Mouse (Mus musculus) hindbrain, embryonic 10.5 days (tissue): ENCODE measurements at regions not wholly inside any gene's neighbourhood (a gene's known extent, or its start where the extent isn't known, plus 50 kb on each side); places are given as distances from the start of the nearest gene placed in this dataset.
A peak's percentile ranks its signal among the peaks of the same experiment; 100 is the strongest.

Experiments
- DNase-seq: peaks from one replicate; pipeline ENCODE4 v3.0.0-alpha.2; 2017; ENCODE audit warnings: low spot score
- H3K27ac ChIP-seq: fragments of 300-500 bp; sonication (generic); 2 replicates; pipeline ENCODE4 v1.5.1; 2016; ENCODE audit warnings: mild to moderate bottlenecking, moderate library complexity
- H3K27me3 ChIP-seq: fragments of 300-500 bp; sonication (generic); 2 replicates; pipeline ENCODE4 v1.6.1; 2016; ENCODE audit warnings: mild to moderate bottlenecking; ENCODE audit not compliant: poor library complexity, insufficient read depth, severe bottlenecking
- H3K36me3 ChIP-seq: fragments of 300-500 bp; sonication (generic); 2 replicates; pipeline ENCODE4 v1.6.1; 2016; ENCODE audit warnings: mild to moderate bottlenecking, moderate library complexity
- H3K4me1 ChIP-seq: fragments of 300-500 bp; sonication (generic); replicated peaks from 2 replicates; pipeline ENCODE4 v1.6.1; 2016; ENCODE audit warnings: mild to moderate bottlenecking
- H3K4me3 ChIP-seq: fragments of 300-500 bp; sonication (generic); 2 replicates; pipeline ENCODE4 v1.5.1; 2016; ENCODE audit warnings: mild to moderate bottlenecking, moderate library complexity
- H3K9me3 ChIP-seq: fragments of 300-500 bp; sonication (generic); 2 replicates; pipeline ENCODE4 v1.6.1; 2016; ENCODE audit warnings: mild to moderate bottlenecking, moderate library complexity
- WGBS: fragments of 180-500 bp; shearing (Covaris S2); methylation state at CpG from one replicate; pipeline ENCODE4 v1.1.7; 2016; 5-methylcytosine and 5-hydroxymethylcytosine counted together

DNA sequence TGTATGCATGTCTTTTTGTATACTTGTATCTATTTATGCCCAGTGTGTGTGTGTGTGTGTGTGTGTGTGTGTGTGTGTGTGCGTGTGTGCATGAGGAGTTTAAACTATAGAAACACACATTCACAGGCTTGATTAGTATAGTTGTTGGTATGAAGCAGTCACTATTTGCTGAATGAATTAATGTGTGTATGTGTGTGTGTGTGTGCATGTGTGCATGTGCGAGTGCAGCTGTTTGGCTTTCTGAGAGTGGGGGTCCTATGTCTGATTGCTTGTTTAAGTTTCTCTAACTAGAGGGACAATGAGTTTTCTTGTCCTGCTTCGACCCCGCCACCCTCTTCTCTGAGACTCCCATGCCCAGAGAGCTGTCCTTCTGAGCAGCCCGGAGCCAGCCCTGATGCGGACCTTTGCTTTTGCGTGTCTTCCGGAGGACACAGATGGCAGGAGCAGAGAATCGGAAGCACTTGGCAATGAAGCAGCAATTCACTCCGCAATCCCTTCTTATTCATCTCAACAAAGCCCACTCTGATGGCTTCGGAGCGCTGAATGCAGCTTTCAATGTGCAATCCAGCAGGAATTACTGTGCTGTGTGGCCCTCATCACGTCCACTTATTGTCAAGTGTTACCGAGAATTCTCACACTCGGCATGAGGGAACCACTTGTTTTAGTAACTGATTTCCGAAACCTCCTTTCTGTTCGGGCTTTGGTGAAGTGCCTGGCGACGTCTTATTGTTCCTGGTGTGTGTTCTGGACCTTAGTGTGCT, 286.4 kb downstream of the Dhx35 start:
- WGBS: 82% methylated on average over 19 of the region's 19 CpGs
- DNase-seq: no peak
- peak overlapping the region; percentile 23; the same call in 1 of the 2 replicates for H3K27ac ChIP-seq

DNA sequence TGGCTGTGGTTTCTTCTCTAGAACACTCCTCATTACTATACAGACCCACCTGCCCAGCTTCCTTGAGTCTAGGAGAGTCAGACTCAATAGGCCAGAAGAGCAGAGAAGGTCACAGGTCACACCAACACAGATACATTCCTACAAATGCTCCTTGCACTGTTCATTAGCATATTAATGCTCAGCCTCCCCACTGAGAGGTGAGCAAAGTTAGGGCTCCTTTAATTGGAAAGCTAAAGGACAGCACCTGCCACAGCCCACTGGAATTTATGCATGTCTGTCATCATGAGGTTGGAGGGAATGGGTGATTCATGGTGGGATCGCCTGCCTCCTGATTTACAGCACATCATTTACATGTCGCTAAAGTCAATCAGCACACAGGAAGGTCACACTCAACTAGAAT, 292.2 kb downstream of the Dhx35 start:
- Histone ChIP-seq H3K36me3 (no peaks in the 10 kb centered on the region), H3K27ac (no peak overlapping the region), H3K27me3 (no peaks in the 10 kb centered on the region), H3K4me3 (no peak overlapping the region), H3K4me1 (no peaks in the 10 kb centered on the region), H3K9me3 (no peaks in the 10 kb centered on the region)
- no peak for DNase-seq
- 67% methylated on average over 2 of the region's 2 CpGs for WGBS

More for the DNA sequence above, 286.4 kb downstream of the Dhx35 start:
- Histone ChIP-seq H3K27me3 (no peaks in the 10 kb centered on the region), H3K9me3 (no peaks in the 10 kb centered on the region), H3K36me3 (no peaks in the 10 kb centered on the region), H3K4me1 (no peaks in the 10 kb centered on the region), H3K4me3 (no peak overlapping the region)

DNA sequence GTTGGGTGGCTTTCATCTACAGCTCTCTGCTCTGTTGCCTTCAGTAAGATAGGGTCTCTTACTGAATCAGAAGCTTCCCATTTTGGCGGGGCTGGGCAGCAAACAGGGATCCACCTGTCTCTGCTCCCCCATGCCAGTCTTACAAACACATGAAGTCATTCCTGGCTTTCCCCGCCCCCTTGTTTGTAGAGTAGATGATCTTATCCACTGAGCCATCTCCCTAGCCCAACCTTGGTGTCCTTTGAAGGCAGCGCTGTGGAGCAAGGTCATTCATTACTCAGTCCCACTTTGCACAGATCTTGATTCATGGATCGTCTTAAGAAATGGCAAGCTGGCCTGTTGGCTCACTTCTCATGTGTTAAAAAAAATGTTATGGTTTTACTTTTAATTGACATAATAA, 293.6 kb downstream of the Dhx35 start:
- H3K4me1 ChIP-seq: no peaks in the 10 kb centered on the region
- no peaks in the 10 kb centered on the region for H3K27me3 ChIP-seq
- DNase-seq: no peak
- H3K4me3 ChIP-seq: no peak overlapping the region
- 89% methylated on average over 4 of the region's 4 CpGs for WGBS
- H3K36me3 ChIP-seq: no peaks in the 10 kb centered on the region
- H3K9me3 ChIP-seq: no peaks in the 10 kb centered on the region
- H3K27ac ChIP-seq: no peak overlapping the region

DNA sequence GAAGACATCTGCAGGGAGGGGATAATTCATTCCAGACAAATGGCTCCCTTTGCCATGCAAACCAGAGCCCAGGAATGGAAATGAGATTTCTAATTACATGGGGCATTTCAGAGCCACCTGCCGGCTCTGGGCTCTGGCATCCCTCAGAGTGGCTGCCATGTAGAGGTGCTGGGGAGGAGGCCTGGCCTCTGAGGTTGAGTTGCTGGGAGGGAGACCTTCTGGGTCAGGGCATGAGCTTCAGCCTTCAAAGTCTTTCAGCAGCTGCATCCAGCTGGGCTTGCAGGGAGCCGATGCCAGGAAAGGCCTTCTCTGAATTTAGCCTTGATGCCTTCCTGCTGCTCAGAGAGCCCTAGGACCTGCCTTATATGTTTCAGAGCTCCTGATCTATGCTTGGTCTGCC, 302.1 kb downstream of the Dhx35 start:
- no peaks in the 10 kb centered on the region for H3K27me3 ChIP-seq
- peaks cover 6% of the 10 kb centered on the region; the same call in 1 of the 2 replicates for H3K4me1 ChIP-seq
- 51% methylated on average over 2 of the region's 2 CpGs for WGBS
- H3K27ac ChIP-seq: no peak overlapping the region
- DNase-seq: no peak
- no peaks in the 10 kb centered on the region for H3K9me3 ChIP-seq
- H3K4me3 ChIP-seq: no peak overlapping the region
- H3K36me3 ChIP-seq: no peaks in the 10 kb centered on the region

DNA sequence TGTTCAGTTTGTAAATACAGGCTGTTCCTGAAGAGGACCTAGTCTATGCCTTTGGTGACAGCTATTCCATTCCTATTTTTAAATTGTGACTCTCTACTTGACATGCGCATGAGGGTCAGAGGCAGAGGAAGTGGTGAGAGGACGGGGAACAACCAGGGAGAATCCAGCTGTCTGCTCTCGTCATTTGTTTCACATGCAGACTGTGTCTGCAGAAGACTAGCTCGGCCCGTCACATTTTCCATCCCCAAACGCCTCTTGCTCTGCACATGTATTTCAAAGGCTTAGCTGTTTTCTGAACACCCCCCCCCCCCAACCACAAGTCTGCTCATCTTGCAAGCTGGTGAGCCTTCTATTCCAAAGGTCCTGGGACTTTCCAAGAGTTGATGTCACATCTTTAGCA, 339.4 kb downstream of the Dhx35 start:
- no peaks in the 10 kb centered on the region for H3K4me1 ChIP-seq
- WGBS: 84% methylated on average over 6 of the region's 6 CpGs
- no peak overlapping the region for H3K4me3 ChIP-seq
- no peak for DNase-seq
- H3K27ac ChIP-seq: no peak overlapping the region
- H3K9me3 ChIP-seq: peaks cover 5% of the 10 kb centered on the region; the same call in 1 of the 2 replicates
- no peaks in the 10 kb centered on the region for H3K36me3 ChIP-seq
- no peaks in the 10 kb centered on the region for H3K27me3 ChIP-seq

DNA sequence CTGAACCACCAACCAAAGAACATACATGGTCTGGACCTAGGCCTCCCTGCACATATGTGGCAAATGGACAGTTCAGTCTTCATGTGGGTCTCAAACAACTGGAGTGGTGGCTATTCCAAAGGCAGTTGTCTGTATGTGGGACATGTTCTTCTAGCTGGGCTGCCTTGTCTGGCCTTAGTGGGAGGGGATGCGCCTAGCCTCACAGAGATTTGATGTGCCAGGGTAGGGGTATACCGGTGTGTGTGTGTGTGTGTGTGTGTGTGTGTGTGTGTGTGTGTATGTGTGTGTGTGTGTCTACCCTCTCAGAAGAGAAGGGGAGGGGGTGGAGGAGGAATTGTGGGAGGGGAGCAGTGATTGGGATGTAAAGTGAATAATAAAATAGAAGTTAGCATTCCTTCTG, 344.0 kb downstream of the Dhx35 start:
- Histone ChIP-seq H3K27ac (no peak overlapping the region), H3K9me3 (no peaks in the 10 kb centered on the region), H3K27me3 (no peaks in the 10 kb centered on the region), H3K4me1 (no peaks in the 10 kb centered on the region), H3K36me3 (no peaks in the 10 kb centered on the region), H3K4me3 (no peak overlapping the region)
- no peak for DNase-seq
- WGBS: 100% methylated on average over 2 of the region's 2 CpGs

DNA sequence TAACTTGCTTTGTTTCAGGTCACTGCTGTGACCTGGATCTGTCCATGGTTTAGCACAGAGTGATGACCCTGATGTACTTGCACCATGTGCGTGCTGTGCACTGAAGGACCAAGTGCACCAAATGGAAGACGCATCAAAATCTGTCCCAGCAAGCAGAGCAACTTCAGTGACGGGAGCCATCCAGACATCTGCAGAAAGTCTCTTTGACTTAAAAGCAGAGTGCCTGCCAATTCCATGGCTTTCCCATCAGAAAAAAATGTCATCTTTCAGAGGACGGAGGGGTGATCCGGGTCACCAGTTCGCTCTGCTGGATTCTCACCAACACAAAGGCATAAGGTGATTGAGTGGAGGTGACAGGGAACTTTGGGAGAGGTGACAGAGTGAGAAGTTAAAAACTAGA, 351.4 kb downstream of the Dhx35 start:
- H3K27ac ChIP-seq: no peak overlapping the region
- no peak for DNase-seq
- WGBS: 86% methylated on average over 6 of the region's 6 CpGs
- H3K36me3 ChIP-seq: no peaks in the 10 kb centered on the region
- no peaks in the 10 kb centered on the region for H3K4me1 ChIP-seq
- H3K9me3 ChIP-seq: no peaks in the 10 kb centered on the region
- H3K27me3 ChIP-seq: no peaks in the 10 kb centered on the region
- H3K4me3 ChIP-seq: no peak overlapping the region

DNA sequence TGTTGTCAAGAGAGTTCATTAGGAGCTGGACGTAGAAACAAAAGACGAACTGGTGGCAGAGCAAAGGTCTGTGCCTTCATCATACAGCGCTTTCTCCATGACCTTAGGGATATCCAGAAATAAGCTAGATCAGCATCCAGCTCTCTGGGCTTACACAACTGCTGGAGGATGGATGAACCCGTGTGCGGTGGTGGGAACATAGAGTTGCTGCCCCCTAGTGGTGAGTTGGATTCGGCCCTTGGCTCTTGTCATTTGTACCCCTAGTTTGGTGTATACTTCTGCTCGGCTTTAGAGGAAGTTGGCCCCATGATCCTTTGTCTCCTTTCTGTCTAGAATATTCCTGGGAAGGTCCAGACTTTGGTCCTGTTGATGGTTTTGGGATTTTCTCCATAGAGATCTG, 369.4 kb downstream of the Dhx35 start:
- Histone ChIP-seq H3K9me3 (no peaks in the 10 kb centered on the region), H3K4me3 (no peak overlapping the region), H3K4me1 (no peaks in the 10 kb centered on the region), H3K27me3 (no peaks in the 10 kb centered on the region), H3K27ac (no peak overlapping the region), H3K36me3 (no peaks in the 10 kb centered on the region)
- WGBS: 40% methylated on average over 7 of the region's 7 CpGs
- peak; percentile 48 for DNase-seq

DNA sequence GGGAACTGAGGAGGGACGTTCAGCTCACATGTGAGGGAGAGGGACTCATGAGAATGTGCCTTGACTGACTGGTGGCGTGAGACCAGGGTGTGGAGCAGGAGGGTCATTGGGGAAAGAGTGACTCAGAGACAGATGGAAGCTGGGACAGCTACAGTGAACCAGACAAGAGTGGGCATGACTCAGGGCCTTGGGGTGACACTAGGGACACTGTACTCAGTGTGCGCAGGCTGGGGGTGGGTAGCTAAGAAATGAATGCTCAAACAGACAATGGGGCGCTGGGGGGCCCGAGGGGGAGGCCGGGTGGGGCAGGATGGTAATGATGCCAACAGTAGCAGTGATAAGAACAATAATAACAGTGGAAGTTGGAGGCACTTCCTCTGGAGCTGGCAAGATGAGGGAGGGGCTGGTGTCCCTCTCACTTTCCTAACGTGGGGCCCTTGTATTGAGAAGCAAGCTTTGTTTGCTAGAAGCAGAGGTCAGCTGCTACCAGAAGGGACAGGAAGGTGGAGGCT, 374.0 kb downstream of the Dhx35 start:
- no peaks in the 10 kb centered on the region for H3K4me1 ChIP-seq
- no peaks in the 10 kb centered on the region for H3K27me3 ChIP-seq
- H3K4me3 ChIP-seq: no peak overlapping the region
- H3K36me3 ChIP-seq: no peaks in the 10 kb centered on the region
- DNase-seq: no peak
- H3K27ac ChIP-seq: no peak overlapping the region
- H3K9me3 ChIP-seq: no peaks in the 10 kb centered on the region
- 63% methylated on average over 7 of the region's 7 CpGs for WGBS

DNA sequence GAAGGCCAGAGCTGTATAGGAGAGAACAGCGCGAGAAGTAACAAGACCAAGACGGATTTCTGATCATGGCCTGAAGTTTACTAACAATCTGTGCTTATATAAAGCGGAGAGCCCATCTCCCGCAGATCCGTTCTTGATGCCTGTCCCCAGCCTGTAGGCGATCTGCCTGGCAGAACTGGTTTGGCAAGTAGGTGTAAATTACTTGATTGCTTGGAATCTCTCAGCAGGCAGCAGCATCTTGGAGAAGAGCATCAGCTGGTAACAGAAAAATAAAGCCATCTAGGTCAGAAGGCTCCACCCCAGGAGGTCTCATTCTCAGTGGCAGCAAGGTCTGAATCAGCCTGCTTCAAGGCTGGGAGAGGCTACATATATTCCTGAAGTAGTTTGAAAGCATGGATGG, 401.5 kb downstream of the Dhx35 start:
- Histone ChIP-seq H3K4me1 (peaks cover 5% of the 10 kb centered on the region; the same call in 1 of the 2 replicates), H3K27me3 (no peaks in the 10 kb centered on the region), H3K36me3 (no peaks in the 10 kb centered on the region), H3K9me3 (no peaks in the 10 kb centered on the region), H3K4me3 (no peak overlapping the region), H3K27ac (no peak overlapping the region)
- 42% methylated on average over 7 of the region's 7 CpGs for WGBS
- DNase-seq: peak; percentile 8

DNA sequence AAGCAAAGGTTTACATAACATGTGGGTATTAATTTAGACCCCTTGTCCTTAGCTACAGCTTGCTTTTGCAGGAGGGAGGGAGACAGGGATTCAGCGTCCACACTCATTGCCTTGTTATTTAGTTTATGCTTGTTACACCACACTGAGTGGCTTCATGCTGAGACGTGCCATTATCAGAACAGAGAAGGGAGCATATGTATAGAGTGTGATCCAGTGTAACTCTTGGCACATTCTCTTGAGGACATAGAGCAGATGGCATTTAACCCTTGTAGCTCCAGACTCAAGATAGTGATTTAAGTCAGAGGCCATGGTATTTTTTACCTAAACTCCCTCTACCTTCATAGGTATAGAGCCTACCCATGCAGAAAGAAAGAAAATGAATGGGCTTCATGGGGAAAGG, 437.7 kb downstream of the Dhx35 start:
- H3K4me1 ChIP-seq: peaks cover 8% of the 10 kb centered on the region
- no peak for DNase-seq
- no peaks in the 10 kb centered on the region for H3K36me3 ChIP-seq
- 36% methylated on average over 2 of the region's 2 CpGs for WGBS
- no peak overlapping the region for H3K4me3 ChIP-seq
- H3K27ac ChIP-seq: no peak overlapping the region
- H3K9me3 ChIP-seq: no peaks in the 10 kb centered on the region
- no peaks in the 10 kb centered on the region for H3K27me3 ChIP-seq

DNA sequence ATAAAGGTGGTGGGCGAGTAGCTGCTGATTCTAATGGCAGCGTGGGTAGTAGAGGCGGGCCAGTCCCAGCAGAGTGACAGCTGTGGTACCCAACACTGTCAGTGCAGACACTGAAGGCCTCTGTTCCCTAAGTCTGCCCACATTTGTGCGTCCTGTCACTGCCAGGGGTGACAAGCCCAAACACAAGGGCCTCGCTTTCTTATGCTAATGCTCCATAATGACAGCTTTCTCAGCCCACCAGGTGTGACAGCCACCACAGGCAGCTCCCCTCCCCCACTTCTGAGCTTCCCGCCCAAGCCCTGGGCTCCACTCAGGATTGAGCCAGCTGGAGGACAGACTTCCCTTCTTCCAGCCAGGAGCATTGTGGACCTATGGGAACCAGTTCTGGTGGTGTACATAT, 440.4 kb downstream of the Dhx35 start:
- WGBS: 20% methylated on average over 6 of the region's 6 CpGs
- Histone ChIP-seq H3K4me1 (peaks cover 10% of the 10 kb centered on the region), H3K9me3 (no peaks in the 10 kb centered on the region), H3K36me3 (no peaks in the 10 kb centered on the region), H3K4me3 (no peak overlapping the region), H3K27me3 (no peaks in the 10 kb centered on the region), H3K27ac (no peak overlapping the region)
- no peak for DNase-seq

DNA sequence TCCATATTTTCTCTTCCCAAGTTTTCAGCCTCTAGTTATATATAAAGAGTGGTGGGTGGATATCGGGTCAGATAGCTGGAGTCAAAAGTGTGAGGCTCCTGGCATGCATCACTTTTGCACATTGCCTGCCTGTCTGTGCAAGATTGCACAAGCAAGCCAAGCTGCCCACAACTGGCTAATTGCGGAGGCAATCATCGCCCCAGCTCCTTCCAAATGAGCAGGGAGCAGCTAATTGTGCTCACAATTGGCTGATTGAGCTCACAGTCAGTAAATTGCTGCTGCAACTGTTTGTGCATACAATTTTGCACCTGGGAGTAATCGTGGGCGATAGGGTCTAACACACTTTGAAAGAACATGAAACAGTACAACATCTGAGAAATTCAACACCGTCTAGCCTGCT, 455.5 kb downstream of the Dhx35 start:
- Histone ChIP-seq H3K4me3 (no peak overlapping the region), H3K27ac (no peak overlapping the region), H3K9me3 (no peaks in the 10 kb centered on the region), H3K27me3 (no peaks in the 10 kb centered on the region), H3K36me3 (no peaks in the 10 kb centered on the region), H3K4me1 (no peaks in the 10 kb centered on the region)
- DNase-seq: no peak
- 87% methylated on average over 6 of the region's 6 CpGs for WGBS
